Mouse (Mus musculus): ENCODE results near the gene Trim67.

DNA sequence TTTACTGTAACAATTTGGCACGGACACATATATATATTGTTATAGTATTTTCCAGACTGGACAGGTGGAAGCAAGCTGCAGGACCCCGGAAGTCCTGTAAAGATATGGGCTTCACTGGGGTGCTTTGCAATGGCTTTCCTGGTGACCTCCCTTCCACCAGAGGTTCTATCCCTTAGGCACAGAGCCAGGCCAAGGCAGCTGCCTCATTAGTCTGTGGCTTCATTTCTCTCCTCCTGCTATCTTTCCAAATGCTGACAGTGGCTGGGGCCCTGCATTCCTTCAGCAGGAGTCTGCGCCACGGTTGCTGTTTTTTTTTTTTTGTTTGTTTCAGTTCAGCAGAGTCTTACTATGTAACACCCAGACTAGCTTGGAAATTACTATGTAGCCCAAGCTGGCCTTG, 1.1 kb upstream of the Trim67 start:
- TF ChIP-seq IRF4 (IDR thresholded peaks at IDR 0.05; ENCODE audit: low read depth, low read length): no peak
- TF ChIP-seq EP300 (IDR thresholded peaks at IDR 0.05; ENCODE audit: low read length): no peak
- TF ChIP-seq RAD21 (IDR thresholded peaks at IDR 0.05; ENCODE audit: low read depth, low read length): no peak
- TF ChIP-seq CTCF (conservative IDR thresholded peaks at IDR 0.05 in 1 of 2, IDR thresholded peaks at IDR 0.05 in 1 of 2; ENCODE audit: low read depth in 2 of 2, low read length in 2 of 2): no peak
- TF ChIP-seq E2F4 (IDR thresholded peaks at IDR 0.05; ENCODE audit: insufficient replicate concordance, low read depth, low read length): no peak
- no peak for TF ChIP-seq USF2 (conservative IDR thresholded peaks at IDR 0.05; ENCODE audit: low read depth, low read length)
- TF ChIP-seq MEF2A (IDR thresholded peaks at IDR 0.05; ENCODE audit: borderline replicate concordance, low read depth, low read length): no peak
- TF ChIP-seq CHD2 (IDR thresholded peaks at IDR 0.05; ENCODE audit: low read length): no peak
